In genomic region chr12:26359817-26360216, GRCm38 (mm10) we compare ENCODE assay signal across 12 mouse cellular contexts. TPM values are rescaled to one million over a fixed set of nuclear protein-coding genes. Genes with fewer than 3 reads are reported as not detected.
DNase-seq lines count a peak whose midpoint lies in the region; ATAC-seq and TF ChIP-seq lines count a peak whose summit lies in the region.
"Had no signal": no experiment of that assay in that cellular context is flagged by ENCODE, and none has a peak within 500 bp of the region (broad histone marks: within the 10 kb centered on the region; RNA-seq: fewer than 3 reads in every experiment).

No protein-coding gene starts in this region.

- intact Hi-C loops in left cerebral cortex, postnatal 4 days (cut with DNase I), result no loop called here

- TF ChIP-seq POLR2A in cerebellum, adult 2 months (IDR thresholded peaks at IDR 0.05; ENCODE audit: borderline replicate concordance, insufficient read depth, low read length), result no peak

- no peak overlapping the region for H3K27ac ChIP-seq in cerebellum, adult 2 months (ENCODE audit: insufficient read depth, low read length)
- H3K27ac ChIP-seq in lung, embryonic 14.5 days (ENCODE audit: low read depth), result no peak overlapping the region
- H3K27ac ChIP-seq: embryonic facial prominence, embryonic 13.5 days; neural tube, embryonic 13.5 days had no signal

- no peaks in the 10 kb centered on the region for H3K9me3 ChIP-seq in lung, embryonic 14.5 days (ENCODE audit: low read depth, low read length)
- H3K9me3 ChIP-seq: embryonic facial prominence, embryonic 13.5 days; megakaryocyte, embryonic 14.5 days; neural tube, embryonic 13.5 days had no signal

- peak; percentile 32 to 70 for DNase-seq in adrenal gland, adult (ENCODE audit: inconsistent age in 2 of 2, low spot score in 1 of 2)
- no peak for DNase-seq in adrenal gland, postnatal 4 days (ENCODE audit: low spot score in 2 of 2)
- peak; percentile 68 for DNase-seq in left cerebral cortex, postnatal 4 days
- DNase-seq in left cerebral cortex, adult 8-10 months (ENCODE audit: low spot score in 2 of 2), result no peak
- peak; percentile 59 to 66 for DNase-seq in cerebellum, adult 2 months
- DNase-seq in lung, embryonic 14.5 days, result peak; percentile 75
- no peak for DNase-seq in c-Kit-positive CD71-positive TER-119-positive erythroid progenitor cells, embryonic 14.5 days (ENCODE audit: low spot score)
- DNase-seq in left cerebral cortex, adult 18-20 months (ENCODE audit: low spot score in 2 of 2), result no peak

- H3K4me2 ChIP-seq in lung, embryonic 14.5 days, result no peak overlapping the region
- H3K4me2 ChIP-seq: embryonic facial prominence, embryonic 13.5 days; neural tube, embryonic 13.5 days had no signal

- H3K4me3 ChIP-seq in cerebellum, adult 2 months (replicated peaks; ENCODE audit: insufficient read depth, low read depth, low read length), result no peak overlapping the region
- H3K4me3 ChIP-seq in lung, embryonic 14.5 days (ENCODE audit: low read depth, low read length), result no peak overlapping the region
- H3K4me3 ChIP-seq: embryonic facial prominence, embryonic 13.5 days; megakaryocyte, embryonic 14.5 days; neural tube, embryonic 13.5 days had no signal

- H3K9ac ChIP-seq in lung, embryonic 14.5 days, result no peak overlapping the region
- H3K9ac ChIP-seq: embryonic facial prominence, embryonic 13.5 days; neural tube, embryonic 13.5 days had no signal

- no peak; the same call in 1 of the 2 replicates for ATAC-seq in lung, embryonic 14.5 days (ENCODE audit: insufficient read depth)
- ATAC-seq: intestine, postnatal 0 days had no signal

- H3K4me1 ChIP-seq in cerebellum, adult 2 months (ENCODE audit: control insufficient read depth, insufficient read depth, low read length), result peaks cover 23% of the 10 kb centered on the region
- H3K4me1 ChIP-seq in lung, embryonic 14.5 days (ENCODE audit: insufficient read depth), result 0 out of 2 replicates have a peak, but pooled peaks cover 3% of the 10 kb centered on the region
- H3K4me1 ChIP-seq: megakaryocyte, embryonic 14.5 days had no signal

- no peaks in the 10 kb centered on the region for H3K27me3 ChIP-seq in cerebellum, adult 2 months (ENCODE audit: control insufficient read depth, insufficient read depth, low read length)
- H3K27me3 ChIP-seq in lung, embryonic 14.5 days (ENCODE audit: insufficient read depth, low read length), result no peaks in the 10 kb centered on the region
- H3K27me3 ChIP-seq: embryonic facial prominence, embryonic 13.5 days; megakaryocyte, embryonic 14.5 days; neural tube, embryonic 13.5 days had no signal

- 59% methylated on average over 5 of the region's 5 CpGs for WGBS in cerebellum, adult 2 months
- WGBS in lung, embryonic 14.5 days, result 61% methylated on average over 5 of the region's 5 CpGs

- TF ChIP-seq CTCF in cerebellum, adult 2 months (IDR thresholded peaks at IDR 0.05; ENCODE audit: borderline replicate concordance, insufficient read depth, low read depth, low read length), result no peak
- no peak for TF ChIP-seq CTCF in lung, embryonic 14.5 days (IDR thresholded peaks at IDR 0.05; ENCODE audit: low read depth)

- peaks cover 12% of the 10 kb centered on the region for H3K36me3 ChIP-seq in lung, embryonic 14.5 days (ENCODE audit: insufficient read depth)

RNA-seq across cellular contexts. Expression of gene Rnf144a, which starts 55.2 kb away (rescaled TPM):
- 10 to 100 TPM; 62.6 to 78.4 TPM for total RNA-seq in adrenal gland, postnatal 4 days (2021)
- total RNA-seq in left cerebral cortex, postnatal 4 days (2021), result 10 to 100 TPM; 41.8 to 45.4 TPM
- total RNA-seq in left cerebral cortex, adult 8-10 months (2022), result 10 to 100 TPM; 31.0 to 37.4 (median 33.2) TPM
- 13.8 and 16.4 TPM in 2 replicates for polyA plus RNA-seq in cerebellum, adult 2 months (2012; rRNA removed)
- 45.6 and 46.9 TPM in 2 replicates for polyA plus RNA-seq in lung, embryonic 14.5 days (2014; fragmentation: Nextera tagmentation; extraction: Ambion mirVana)
- 10 to 100 TPM; 28.6 to 31.1 TPM for total RNA-seq in left cerebral cortex, adult 18-20 months (2021)

Comparison
In these comparisons a context has a peak if more than half of its experiments do, and no peak if none do; other contexts are left out.
1. DNase-seq: peak in adrenal gland, adult (2 of 2), left cerebral cortex, postnatal 4 days (single experiment), cerebellum, adult 2 months (2 of 2) and lung, embryonic 14.5 days (single experiment); none in adrenal gland, postnatal 4 days (0 of 2), left cerebral cortex, adult 8-10 months (0 of 2), c-Kit-positive CD71-positive TER-119-positive erythroid progenitor cells, embryonic 14.5 days (single experiment) and left cerebral cortex, adult 18-20 months (0 of 2).